Mouse (Mus musculus) heart, postnatal 0 days (tissue): ENCODE results near the gene Pcsk5. TPM values are rescaled to one million over a fixed set of nuclear protein-coding genes. Genes with fewer than 3 reads are reported as not detected.

Experiments
- ATAC-seq: fragments of 200-750 bp; cut with Nextera tagmentation; 2 replicates; pipeline ENCODE4 v1.8.0; 2017; ENCODE audit warnings: low read depth, moderate number of reproducible peaks, moderate library complexity; ENCODE audit not compliant: insufficient read depth
- DNase-seq: peaks from one replicate; pipeline ENCODE4 v3.0.0-alpha.2; 2016; ENCODE audit warnings: low spot score
- H3K27ac ChIP-seq: fragments of 300-500 bp; sonication (generic); 2 replicates; pipeline ENCODE4 v1.5.1; 2014; ENCODE audit warnings: low read depth, mild to moderate bottlenecking
- H3K27me3 ChIP-seq: fragments of 300-500 bp; sonication (generic); 2 replicates; pipeline ENCODE4 v1.6.1; 2014; ENCODE audit warnings: low read length, mixed read lengths; ENCODE audit not compliant: control insufficient read depth, insufficient read depth
- H3K36me3 ChIP-seq: fragments of 300-500 bp; sonication (generic); replicated peaks from 2 replicates; pipeline ENCODE4 v1.6.1; 2014; ENCODE audit warnings: low read length, mixed read lengths; ENCODE audit not compliant: control insufficient read depth, insufficient read depth
- H3K4me1 ChIP-seq: fragments of 300-500 bp; sonication (generic); 2 replicates; pipeline ENCODE4 v1.6.1; 2014; ENCODE audit warnings: antibody characterized with exemption; ENCODE audit not compliant: control insufficient read depth, insufficient read depth
- H3K4me2 ChIP-seq: fragments of 300-500 bp; sonication (generic); 2 replicates; pipeline ENCODE4 v1.6.1; 2014; ENCODE audit warnings: low read depth, mild to moderate bottlenecking, low read length, moderate library complexity
- H3K4me3 ChIP-seq: fragments of 300-500 bp; sonication (generic); 2 replicates; pipeline ENCODE4 v1.5.1; 2014; ENCODE audit warnings: low read depth, low read length
- H3K9ac ChIP-seq: fragments of 300-500 bp; sonication (generic); replicated peaks from 2 replicates; pipeline ENCODE4 v1.6.1; 2014; ENCODE audit warnings: low read depth, low read length, mixed read lengths
- H3K9me3 ChIP-seq: fragments of 300-500 bp; sonication (generic); replicated peaks from 2 replicates; pipeline ENCODE4 v1.6.1; 2016; ENCODE audit warnings: low read length; ENCODE audit not compliant: control insufficient read depth
- CTCF ChIP-seq: IDR thresholded peaks from 2 replicates; pipeline ENCODE4 v1.5.1; 2016; ENCODE audit warnings: antibody characterized with exemption, control low read depth, low read depth
- EP300 ChIP-seq: IDR thresholded peaks from 2 replicates; pipeline ENCODE4 v1.6.1; 2016; ENCODE audit warnings: antibody characterized with exemption, low read depth
- whole genome bisulfite sequencing: fragments of 180-500 bp; shearing (Covaris S2); extraction: QIAGEN DNeasy Blood & Tissue Kit; methylation state at CpG from one replicate; pipeline ENCODE4 v1.1.7; 2014; 5-methylcytosine and 5-hydroxymethylcytosine counted together
- polyA plus RNA-seq: library from polyadenylated mRNA; unstranded; fragments of >200 nt; fragmentation: Nextera tagmentation; extraction: Ambion mirVana; gene quantifications from 2 replicates; pipeline ENCODE4 v1.2.1, GENCODE M21; 2015
- total RNA-seq: library from RNA; depleted of rRNA; stranded (reverse); fragments of >200 nt; gene quantifications from 2 replicates; pipeline ENCODE4 v1.2.3, GENCODE M21; 2014; ENCODE audit warnings: low replicate concordance

Gene Pcsk5
- total and polyA plus RNA-seq, 2 experiments from 2014 or later: 4.8 to 7.9 TPM

DNA sequence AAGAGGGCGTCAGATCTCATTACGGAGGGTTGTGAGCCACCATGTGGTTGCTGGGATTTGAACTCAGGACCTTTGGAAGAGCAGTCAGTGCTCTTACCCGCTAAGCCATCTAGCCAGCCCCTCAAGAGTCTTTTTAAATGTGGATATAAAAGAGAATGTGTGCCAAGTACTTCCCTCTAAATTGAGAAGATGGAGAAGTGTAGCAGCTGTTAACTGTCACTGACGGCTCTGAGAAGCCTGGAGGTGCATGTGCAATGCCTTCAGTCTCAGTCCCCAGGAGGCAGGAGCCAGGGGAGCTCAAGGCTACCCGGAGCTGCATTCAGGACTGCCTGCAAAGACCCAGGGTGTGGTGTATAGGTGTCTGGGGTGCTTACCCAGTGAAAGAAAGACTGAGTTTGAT lies 439.5 kb downstream of the Pcsk5 start:
- Histone ChIP-seq H3K9ac (no peak overlapping the region), H3K4me2 (no peak overlapping the region), H3K27me3 (no peaks in the 10 kb centered on the region), H3K36me3 (peaks cover 38% of the 10 kb centered on the region), H3K4me3 (no peak overlapping the region), H3K4me1 (peaks cover 16% of the 10 kb centered on the region), H3K9me3 (no peaks in the 10 kb centered on the region), H3K27ac (no peak overlapping the region)
- ATAC-seq (no peak), DNase-seq (no peak)
- WGBS: 63% methylated on average over 5 of the region's 5 CpGs
- no peak for TF ChIP-seq EP300
- no peak for TF ChIP-seq CTCF

DNA sequence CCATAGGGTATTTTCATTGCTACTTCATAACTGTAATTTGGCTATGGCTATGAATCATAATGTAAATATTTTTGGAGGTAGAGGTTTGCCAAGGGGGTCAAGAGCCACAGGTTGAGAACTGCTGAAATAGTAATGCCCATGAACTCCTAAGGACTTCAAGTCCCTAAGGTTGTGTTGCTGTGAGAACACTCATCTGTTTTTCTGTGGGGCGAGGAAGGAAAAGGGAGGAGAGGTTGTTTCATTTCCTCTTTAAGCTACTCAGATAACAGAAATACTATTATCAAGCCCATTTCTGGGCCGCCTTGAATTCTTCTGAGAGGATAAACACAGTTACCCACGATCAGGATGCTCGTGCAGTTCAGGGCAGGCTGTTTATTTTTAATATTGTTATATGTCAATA lies 440.6 kb downstream of the Pcsk5 start:
- H3K9ac ChIP-seq: no peak overlapping the region
- 58% methylated on average over 4 of the region's 4 CpGs for WGBS

DNA sequence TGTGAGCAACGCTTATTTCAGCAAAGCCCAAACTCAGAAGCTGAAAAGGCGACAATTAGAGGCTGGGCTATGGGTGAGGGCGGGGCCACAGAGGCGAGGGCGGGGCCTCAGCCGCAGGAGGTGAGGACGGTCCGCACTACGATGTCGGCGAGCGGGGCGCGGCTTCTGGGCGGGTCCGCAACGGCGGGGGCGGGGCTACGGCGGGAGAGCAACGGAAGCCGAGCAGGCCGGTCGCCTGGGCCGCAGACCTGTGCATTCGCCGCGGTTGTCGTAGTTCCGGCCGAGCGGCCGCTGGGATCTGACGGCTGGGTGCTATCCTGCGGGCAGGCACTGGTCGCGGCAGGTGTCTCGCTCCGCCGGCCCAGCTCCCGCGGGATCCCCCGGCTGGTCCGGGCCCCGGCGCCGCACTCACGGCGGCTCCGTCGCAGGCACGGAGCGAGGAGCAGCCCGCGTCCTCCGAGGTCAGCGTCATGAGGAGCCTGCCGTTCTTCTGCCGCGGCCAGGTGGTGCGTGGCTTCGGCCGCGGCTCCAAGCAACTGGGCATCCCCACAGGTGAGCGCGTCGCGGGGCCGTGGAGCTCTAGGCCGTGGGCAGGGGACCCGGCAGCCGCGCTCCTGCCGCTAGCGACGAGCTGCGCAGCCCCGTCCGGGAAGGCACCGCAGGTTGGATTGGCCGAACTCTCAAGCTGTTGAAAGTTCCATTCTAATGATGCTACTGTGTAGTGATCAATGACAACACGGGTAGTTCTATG lies 443.4 kb downstream of the Pcsk5 start, which contains the start of gene Rfk:
Rfk (plus strand) TSS at position 203 of the 751 bp plus-strand sequence.
- Histone ChIP-seq H3K27me3 (no peaks in the 10 kb centered on the region), H3K4me1 (peaks cover 16% of the 10 kb centered on the region), H3K27ac (peak within 1 kb of the TSS; percentile 76), H3K4me3 (peak within 1 kb of the TSS; percentile 82), H3K36me3 (peaks cover 20% of the 10 kb centered on the region), H3K9ac (peak within 1 kb of the TSS; percentile 88), H3K9me3 (no peaks in the 10 kb centered on the region), H3K4me2 (peak within 1 kb of the TSS; percentile 90)
- ATAC-seq: peak; percentile 98
- peak; percentile 96 for DNase-seq
- under 1% methylated on average over 73 of the region's 83 CpGs for WGBS
- no peak for TF ChIP-seq EP300
- TF ChIP-seq CTCF: no peak

More for the DNA sequence above, 440.6 kb downstream of the Pcsk5 start:
- Histone ChIP-seq H3K36me3 (peaks cover 38% of the 10 kb centered on the region), H3K9me3 (no peaks in the 10 kb centered on the region), H3K4me2 (no peak overlapping the region), H3K27ac (peak overlapping the region; percentile 57), H3K4me3 (no peak overlapping the region), H3K27me3 (no peaks in the 10 kb centered on the region), H3K4me1 (peaks cover 16% of the 10 kb centered on the region)
- peak; percentile 39 for DNase-seq
- ATAC-seq: no peak
- TF ChIP-seq EP300: peak; percentile 48; the same call in 1 of the 2 replicates
- TF ChIP-seq CTCF: no peak

DNA sequence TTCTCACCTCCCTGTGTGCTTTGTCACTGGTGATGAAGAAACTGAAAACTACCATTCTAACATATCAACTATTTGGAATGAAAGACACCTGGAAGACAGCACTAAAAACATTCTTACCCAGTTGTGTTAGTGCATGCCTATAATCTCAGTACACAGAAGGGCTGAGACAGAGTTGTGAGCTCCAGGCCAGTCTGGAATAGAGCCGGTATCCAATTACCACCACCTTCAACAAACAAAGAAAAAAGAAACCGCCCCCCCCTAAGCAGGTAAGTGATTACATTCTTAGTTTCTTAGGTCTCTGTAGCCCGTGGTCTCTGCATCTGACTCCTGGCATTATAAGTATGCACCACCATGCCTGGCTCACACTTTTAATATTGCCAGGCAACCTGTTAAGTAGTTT lies 444.6 kb downstream of the Pcsk5 start:
- Histone ChIP-seq H3K36me3 (peaks cover 8% of the 10 kb centered on the region; the same call in 1 of the 2 replicates), H3K4me2 (peak overlapping the region; percentile 90; the same call in 1 of the 2 replicates), H3K9ac (no peak overlapping the region), H3K9me3 (no peaks in the 10 kb centered on the region), H3K4me1 (peaks cover 16% of the 10 kb centered on the region), H3K27me3 (no peaks in the 10 kb centered on the region), H3K4me3 (no peak overlapping the region), H3K27ac (no peak overlapping the region)
- TF ChIP-seq EP300 (no peak), CTCF (no peak)
- WGBS: 30% methylated on average over 3 of the region's 3 CpGs
- no peak for ATAC-seq
- DNase-seq: no peak

DNA sequence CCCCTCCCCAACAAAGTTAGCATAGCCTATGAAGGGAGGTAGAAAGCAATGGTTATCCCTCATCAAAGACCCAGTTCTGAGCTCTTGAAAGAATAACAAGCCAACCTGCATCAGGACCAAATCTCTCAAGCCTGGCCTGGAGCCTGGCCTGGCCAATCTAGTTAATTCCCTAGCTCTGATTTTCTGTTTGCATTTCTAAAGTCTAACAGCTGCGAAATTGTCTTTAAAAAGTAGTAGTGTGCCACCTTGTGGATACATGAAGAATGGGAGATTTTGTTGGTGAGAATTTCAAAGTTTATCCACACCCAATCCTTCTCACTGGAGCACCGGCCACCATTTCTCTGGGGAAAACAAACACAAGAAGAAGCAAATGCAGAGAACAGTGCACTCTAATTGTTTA lies 449.0 kb downstream of the Pcsk5 start:
- no peaks in the 10 kb centered on the region for H3K27me3 ChIP-seq
- no peak overlapping the region for H3K4me3 ChIP-seq
- H3K27ac ChIP-seq: no peak overlapping the region
- ATAC-seq (no peak), DNase-seq (peak; percentile 68)
- H3K4me2 ChIP-seq: no peak overlapping the region
- no peaks in the 10 kb centered on the region for H3K36me3 ChIP-seq
- no peaks in the 10 kb centered on the region for H3K9me3 ChIP-seq
- H3K4me1 ChIP-seq: 0 out of 2 replicates have a peak, but pooled peaks cover 4% of the 10 kb centered on the region
- peak; percentile 66 for TF ChIP-seq CTCF
- TF ChIP-seq EP300: no peak
- WGBS: 13% methylated on average over 2 of the region's 2 CpGs
- H3K9ac ChIP-seq: no peak overlapping the region

DNA sequence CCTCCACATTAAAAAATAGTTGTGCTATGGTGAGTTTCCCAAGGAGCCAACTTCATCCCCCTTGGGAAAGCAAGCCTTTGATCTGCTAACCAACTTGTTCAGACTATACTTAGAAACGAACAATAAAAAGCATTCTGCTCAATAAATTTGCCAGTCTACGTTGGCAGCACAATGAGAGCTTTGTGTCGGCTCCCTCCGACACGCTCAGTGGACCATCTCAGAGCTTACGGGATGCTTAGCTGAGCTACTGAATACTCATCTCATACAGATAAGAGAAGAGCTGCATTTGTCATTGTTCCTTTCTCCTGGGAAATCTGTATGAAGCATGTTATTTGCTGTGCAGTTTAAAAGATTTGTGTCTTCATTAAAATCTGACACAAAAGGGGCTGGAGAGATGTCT lies 451.0 kb downstream of the Pcsk5 start:
- H3K9ac ChIP-seq: no peak overlapping the region
- no peak overlapping the region for H3K27ac ChIP-seq
- DNase-seq: no peak
- no peaks in the 10 kb centered on the region for H3K4me1 ChIP-seq
- no peak for TF ChIP-seq CTCF
- no peak for TF ChIP-seq EP300
- H3K36me3 ChIP-seq: no peaks in the 10 kb centered on the region
- H3K4me2 ChIP-seq: no peak overlapping the region
- ATAC-seq: no peak
- H3K4me3 ChIP-seq: no peak overlapping the region
- 70% methylated on average over 6 of the region's 6 CpGs for WGBS
- H3K9me3 ChIP-seq: no peaks in the 10 kb centered on the region
- H3K27me3 ChIP-seq: no peaks in the 10 kb centered on the region
